Mouse (Mus musculus): ENCODE results near the gene Hsdl2. TPM values are rescaled to one million over a fixed set of nuclear protein-coding genes. Genes with fewer than 3 reads are reported as not detected.
"Not testable (repeated sequence)": the region's sequence is repeated elsewhere in the genome, so short reads cannot be mapped to it uniquely, and the experiment has no call there.

Gene Hsdl2
- total RNA-seq, 4 experiments from 2014 or later = 26.0 to 31.1 (median 29.2) TPM

- no peak for DNase-seq (ENCODE audit: low spot score in 2 of 2)
Measured at GRCm38 (mm10) chr4:59564128-59564527, 17.2 kb upstream of the Hsdl2 start.

- DNase-seq (ENCODE audit: low spot score in 2 of 2) = no peak
Measured at GRCm38 (mm10) chr4:59565571-59566188, 15.7 kb upstream of the Hsdl2 start.

GRCm38 (mm10) chr4:59567576-59568260, 13.6 kb upstream of the Hsdl2 start:
- DNase-seq (ENCODE audit: low spot score in 2 of 2) = no peak

DNA sequence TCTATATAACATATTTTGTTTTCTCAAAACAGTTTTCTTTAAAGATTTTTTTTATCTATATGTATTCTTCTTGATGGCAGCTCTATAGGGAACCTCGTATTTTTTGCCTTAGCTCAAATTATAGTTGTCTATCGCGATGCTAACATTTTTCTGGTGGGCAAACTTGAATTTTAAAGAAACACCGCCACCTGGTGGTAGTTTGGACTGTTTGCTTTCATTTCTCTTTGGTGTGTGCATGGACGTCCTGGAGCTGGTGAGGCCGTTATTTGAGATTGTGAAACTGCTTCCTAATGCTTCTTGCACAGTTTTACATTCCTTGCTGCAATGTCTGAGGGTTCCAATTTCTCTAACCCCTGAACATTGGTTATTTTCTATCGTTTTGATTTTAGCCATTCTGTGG, 11.8 kb upstream of the Hsdl2 start:
- peak; percentile 33 to 36 for DNase-seq (ENCODE audit: low spot score in 2 of 2)

- not testable (repeated sequence) for DNase-seq (ENCODE audit: low spot score in 2 of 2)
Measured at GRCm38 (mm10) chr4:59570519-59570918, 10.8 kb upstream of the Hsdl2 start.

DNA sequence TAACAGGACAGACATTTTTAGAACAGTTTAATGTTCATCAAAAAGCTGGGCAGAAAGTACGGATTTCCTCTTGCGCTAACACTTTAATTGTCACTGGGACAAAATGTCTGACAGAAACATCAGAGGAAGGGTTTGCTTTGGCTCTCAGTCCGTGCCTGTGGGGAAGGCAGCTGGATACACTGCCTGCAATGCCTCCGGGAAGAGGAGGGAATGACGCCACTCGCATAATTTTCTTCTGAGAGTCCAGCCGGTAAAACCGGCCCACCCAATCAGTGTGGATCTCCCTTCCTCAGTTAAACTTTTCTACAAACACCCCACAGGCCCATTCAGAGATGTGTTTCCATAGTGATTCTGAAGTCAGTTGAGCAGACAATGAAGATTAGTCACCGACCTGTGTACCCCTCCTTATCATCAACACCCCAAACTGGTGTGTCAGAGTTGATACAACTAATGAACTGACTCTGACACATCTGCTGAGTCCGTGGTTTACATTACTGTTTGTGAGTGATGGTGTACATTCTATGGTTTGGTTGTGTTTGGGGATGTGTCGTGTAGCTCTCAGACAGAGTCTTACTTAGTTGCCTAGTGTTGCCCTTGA, 8.7 kb upstream of the Hsdl2 start:
- no peak for DNase-seq (ENCODE audit: low spot score in 2 of 2)

DNA sequence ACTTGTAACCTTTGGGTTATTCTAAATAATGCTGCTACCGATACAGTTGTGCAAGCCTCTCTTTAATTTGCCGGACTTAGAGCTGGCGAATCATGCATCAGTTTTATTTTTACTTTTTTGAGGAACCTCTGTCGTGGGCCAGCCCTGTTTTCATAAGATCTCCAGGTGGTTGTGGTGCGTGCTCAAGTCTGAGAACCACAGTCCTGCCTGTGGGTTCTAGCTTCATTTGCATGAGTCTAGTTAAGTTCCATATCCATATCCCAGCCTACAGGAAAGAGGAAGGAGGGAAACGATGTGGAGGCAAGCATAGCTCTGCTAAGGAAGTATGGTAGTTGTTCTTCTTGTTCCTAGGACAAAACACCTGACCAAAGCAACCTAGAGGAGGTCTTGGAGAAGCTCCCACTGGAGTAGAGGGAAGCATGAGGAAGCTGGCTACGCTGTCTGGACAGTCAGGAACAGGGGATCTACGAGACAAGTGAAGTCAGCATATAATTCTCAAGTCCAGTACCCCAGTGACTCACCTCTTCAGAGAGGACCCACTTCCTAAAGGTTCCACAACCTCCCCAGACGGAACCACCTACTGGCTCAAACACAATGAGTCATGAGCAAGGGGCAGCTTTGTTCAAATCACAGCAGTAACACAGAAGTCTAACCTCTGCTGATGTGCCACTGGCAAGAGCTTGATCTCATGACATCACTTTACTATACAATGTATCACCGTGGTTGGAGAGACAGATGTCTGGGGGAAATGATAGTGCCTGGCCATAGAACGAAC, 6.0 kb upstream of the Hsdl2 start:
- DNase-seq (ENCODE audit: low spot score in 2 of 2) = no peak

DNA sequence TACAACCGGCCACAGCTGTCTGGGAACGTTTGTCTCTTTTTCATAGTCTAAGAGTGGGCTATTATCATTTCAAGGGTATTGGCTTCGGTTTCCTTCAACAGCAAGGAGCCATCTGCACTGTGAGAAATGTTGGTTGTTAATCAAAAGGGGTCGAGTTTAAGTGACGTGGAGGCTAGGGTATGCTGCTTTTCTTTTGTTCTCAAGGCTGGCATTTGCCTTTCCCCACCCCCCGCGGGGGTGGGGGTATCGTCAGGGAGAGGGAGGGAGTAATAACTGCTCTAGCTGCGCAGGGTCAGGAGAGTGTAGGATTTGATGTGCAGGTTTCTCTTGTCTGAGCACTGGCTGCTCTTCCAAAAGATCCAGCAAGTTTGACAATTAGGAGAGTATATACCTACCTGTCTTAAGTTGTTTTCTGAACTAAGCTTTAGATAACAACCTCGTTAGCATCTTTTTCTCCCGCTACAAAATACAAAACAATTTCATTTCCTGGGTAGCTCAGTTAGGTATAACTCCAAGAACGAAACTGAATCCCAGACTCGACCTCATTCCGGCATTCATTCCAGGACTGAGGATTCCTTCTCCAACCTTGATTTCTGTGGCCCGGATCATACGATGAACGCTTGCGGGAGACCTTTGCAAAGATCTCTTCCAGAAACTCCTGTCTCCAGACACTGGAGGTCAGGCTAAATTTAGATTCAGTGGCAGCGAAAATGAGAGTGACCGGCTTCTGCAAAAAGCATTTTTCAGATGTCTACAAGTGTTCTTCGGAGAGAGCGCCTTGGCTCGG, 675 bp upstream of the Hsdl2 start:
- DNase-seq (ENCODE audit: low spot score in 2 of 2) = no peak

GRCm38 (mm10) chr4:59582186-59582585, 823 bp downstream of the Hsdl2 start:
- DNase-seq (ENCODE audit: low spot score in 2 of 2) = no peak

DNA sequence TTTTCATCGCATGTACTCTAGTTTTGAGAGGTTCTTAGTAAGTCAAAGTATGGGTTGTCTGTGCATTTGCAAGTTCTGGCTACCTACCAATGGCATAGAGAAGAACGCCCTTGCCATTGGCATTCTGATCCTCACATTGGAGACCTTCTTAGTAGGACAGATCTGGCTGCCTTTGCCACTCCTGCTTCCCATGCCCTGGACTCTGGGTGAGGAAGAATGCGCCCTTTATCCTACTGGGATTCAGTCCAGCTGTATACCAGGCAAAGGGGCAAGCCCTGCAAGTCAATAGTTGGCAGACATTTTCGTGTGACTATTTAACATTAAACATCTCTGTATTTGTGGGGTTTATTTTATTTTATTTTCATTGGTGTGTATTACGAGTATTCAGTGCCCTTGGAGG, 3.7 kb downstream of the Hsdl2 start:
- DNase-seq (ENCODE audit: low spot score in 2 of 2) = no peak

- no peak for DNase-seq (ENCODE audit: low spot score in 2 of 2)
Measured at GRCm38 (mm10) chr4:59587215-59587871, 6.0 kb downstream of the Hsdl2 start.

GRCm38 (mm10) chr4:59587872-59588226, 6.5 kb downstream of the Hsdl2 start:
- DNase-seq (ENCODE audit: low spot score in 2 of 2) = no peak

- no peak for DNase-seq (ENCODE audit: low spot score in 2 of 2)
Measured at GRCm38 (mm10) chr4:59594614-59595013, 13.3 kb downstream of the Hsdl2 start.

DNA sequence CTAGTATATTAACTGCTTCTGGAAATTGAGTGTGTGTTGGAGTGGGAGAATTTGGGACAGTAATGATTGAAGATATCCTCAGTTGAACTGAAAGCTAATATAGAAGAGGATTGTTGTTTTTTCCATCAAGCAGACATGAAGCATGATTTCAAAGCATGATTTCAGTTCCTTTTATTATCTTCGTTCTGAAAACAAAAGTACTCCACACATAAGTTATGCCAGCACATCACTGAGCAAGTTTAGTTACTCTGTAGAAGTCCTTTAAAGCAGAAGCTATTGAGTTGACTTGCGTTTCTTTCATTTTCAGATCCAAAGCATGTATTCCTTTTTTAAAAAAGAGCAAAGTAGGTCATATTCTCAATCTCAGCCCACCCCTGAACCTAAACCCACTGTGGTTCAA, 15.2 kb downstream of the Hsdl2 start:
- no peak for DNase-seq (ENCODE audit: low spot score in 2 of 2)

GRCm38 (mm10) chr4:59602704-59603103, 21.3 kb downstream of the Hsdl2 start:
- DNase-seq (ENCODE audit: low spot score in 2 of 2) = no peak

DNA sequence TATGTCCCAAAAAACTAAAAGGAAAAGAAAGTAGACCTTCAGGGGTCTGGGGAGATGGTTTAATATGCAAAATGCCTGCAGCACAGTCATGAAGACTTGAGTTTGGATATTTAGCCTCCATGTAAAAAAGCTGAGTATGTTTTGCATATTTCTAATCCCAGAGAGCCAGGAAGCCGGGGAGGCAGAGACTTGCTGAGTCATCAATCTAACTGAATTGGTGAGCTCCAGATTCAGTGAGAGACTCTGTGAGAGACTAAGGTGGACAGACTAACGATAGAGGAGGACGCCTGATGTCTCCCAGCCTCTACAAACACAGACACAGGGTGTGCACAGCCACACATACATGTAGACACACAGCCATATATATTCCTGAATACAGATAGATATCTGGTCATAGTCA, 23.5 kb downstream of the Hsdl2 start:
- DNase-seq (ENCODE audit: low spot score in 2 of 2) = no peak

DNA sequence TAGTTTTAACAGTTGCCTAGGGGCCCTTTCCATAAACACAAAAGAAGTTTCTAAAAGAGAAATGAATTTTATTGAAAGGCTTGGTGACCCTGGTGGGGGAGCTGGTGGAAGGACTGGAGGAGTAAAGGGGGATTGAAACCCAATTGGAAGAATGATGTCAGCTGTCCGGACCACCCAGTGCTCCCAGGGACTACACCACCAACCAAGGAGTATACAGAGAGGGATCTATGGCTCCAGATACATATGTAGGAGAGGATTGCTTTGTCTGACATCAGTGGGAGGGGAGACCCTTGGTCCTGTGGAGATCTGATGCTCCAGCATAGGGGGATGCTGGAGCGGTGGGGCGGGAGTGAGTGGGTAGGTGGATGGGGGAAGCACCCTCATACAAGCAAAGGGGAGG, 24.1 kb downstream of the Hsdl2 start:
- DNase-seq (ENCODE audit: low spot score in 2 of 2) = no peak

GRCm38 (mm10) chr4:59610411-59610810, 29.0 kb downstream of the Hsdl2 start:
- DNase-seq (ENCODE audit: low spot score in 2 of 2) = no peak

GRCm38 (mm10) chr4:59614986-59615385, 33.6 kb downstream of the Hsdl2 start:
- DNase-seq (ENCODE audit: low spot score in 2 of 2) = no peak

DNA sequence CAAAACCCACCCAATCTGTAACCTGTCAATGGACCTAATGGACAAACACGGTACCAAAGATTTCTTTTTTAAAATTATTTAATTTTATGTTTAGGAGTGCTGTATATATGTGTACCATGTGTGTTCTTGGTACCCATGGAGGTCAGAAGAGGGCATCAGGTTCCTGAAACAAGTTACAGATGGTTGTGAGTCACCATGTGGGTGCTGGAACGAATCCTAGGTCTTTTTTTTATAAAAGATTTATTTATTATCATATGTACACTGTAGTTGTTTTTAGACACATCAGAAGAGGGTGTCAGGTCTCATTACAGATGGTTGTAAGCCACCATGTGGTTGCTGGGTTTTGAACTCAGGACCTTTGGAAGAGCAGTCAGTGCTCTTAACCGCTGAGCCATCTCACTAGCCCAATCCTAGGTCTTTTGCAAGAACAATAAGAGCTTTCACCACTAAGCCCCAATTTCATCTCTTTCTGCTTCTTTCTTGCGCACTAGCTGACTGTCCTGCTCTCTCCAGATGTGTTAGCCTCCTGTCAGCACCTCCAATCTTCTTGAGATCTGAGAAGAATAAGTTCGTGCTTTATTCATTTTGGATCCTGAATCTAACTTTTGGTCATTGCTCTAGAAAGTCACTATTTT, 38.4 kb downstream of the Hsdl2 start:
- no peak for DNase-seq (ENCODE audit: low spot score in 2 of 2)

DNA sequence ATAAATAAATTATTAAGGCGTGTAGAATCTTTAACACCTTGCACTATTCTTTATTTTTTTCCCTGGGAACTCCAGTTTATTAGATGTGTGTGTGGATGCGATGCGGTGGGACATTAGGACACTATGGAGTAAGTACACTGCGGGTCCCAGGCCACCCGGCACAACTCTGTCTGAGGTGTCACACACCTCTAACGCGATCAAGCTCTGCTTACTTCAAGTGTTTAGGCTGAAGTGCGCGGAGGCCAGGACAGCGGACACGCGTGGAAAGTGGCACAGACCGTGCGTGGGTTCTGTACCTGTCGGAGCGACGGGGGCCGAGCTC, 44.3 kb downstream of the Hsdl2 start:
- DNase-seq (ENCODE audit: low spot score in 2 of 2) = peak in 1 of 2 experiments; percentile 9

All from left cerebral cortex, adult 8-10 months (tissue).